Comparison of ENCODE assay signal across 13 mouse cellular contexts in genomic region chr7:49257234-49257906, GRCm38 (mm10).
DNase-seq lines count a peak whose midpoint lies in the region; ATAC-seq and TF ChIP-seq lines count a peak whose summit lies in the region.
"Had no signal": no experiment of that assay in that cellular context is flagged by ENCODE, and none has a peak within 500 bp of the region (broad histone marks: within the 10 kb centered on the region; RNA-seq: fewer than 3 reads in every experiment).

No protein-coding gene starts in this region.

- peak overlapping the region; percentile 86 for H3K27ac ChIP-seq in left cerebral cortex, adult 2 months
- peak overlapping the region; percentile 77 for H3K27ac ChIP-seq in heart, embryonic 15.5 days
- H3K27ac ChIP-seq: forebrain, embryonic 15.5 days; limb, embryonic 13.5 days had no signal

- DNase-seq in heart, adult 18-20 months: peak; percentile 31 to 41
- DNase-seq in heart, adult 8-10 months (ENCODE audit: low spot score): no peak
- no peak for DNase-seq in left cerebral cortex, adult 2 months (ENCODE audit: extremely low spot score in 1 of 2, low spot score in 2 of 2)
- no peak for DNase-seq in left cerebral cortex, adult 18-20 months (ENCODE audit: low spot score in 2 of 2)
- peak; percentile 37 for DNase-seq in ZHBTc4 (ENCODE audit: low read depth, low spot score)
- no peak for DNase-seq in left cerebral cortex, postnatal 10 days (ENCODE audit: extremely low spot score in 1 of 2, low spot score in 2 of 2)
- DNase-seq: gastrocnemius, postnatal 14 days; lung, embryonic 14.5 days; right cerebral cortex, postnatal 25 days had no signal

- H3K27me3 ChIP-seq in heart, embryonic 15.5 days: no peaks in the 10 kb centered on the region
- H3K27me3 ChIP-seq: forebrain, embryonic 15.5 days; limb, embryonic 13.5 days had no signal

- no peaks in the 10 kb centered on the region for H3K36me3 ChIP-seq in heart, embryonic 15.5 days
- H3K36me3 ChIP-seq: forebrain, embryonic 15.5 days; limb, embryonic 13.5 days had no signal

- 55% methylated on average over 13 of the region's 13 CpGs for WGBS in heart, embryonic 15.5 days

- H3K9me3 ChIP-seq in heart, embryonic 15.5 days (replicated peaks): no peaks in the 10 kb centered on the region
- H3K9me3 ChIP-seq: forebrain, embryonic 15.5 days; limb, embryonic 13.5 days had no signal

- H3K9ac ChIP-seq in heart, embryonic 15.5 days: no peak overlapping the region
- H3K9ac ChIP-seq: forebrain, embryonic 15.5 days; limb, embryonic 13.5 days; lung, embryonic 14.5 days had no signal

- TF ChIP-seq CTCF in left cerebral cortex, adult 2 months (IDR thresholded peaks at IDR 0.05): no peak

- intact Hi-C loops in left cerebral cortex, adult 2 months (cut with DNase I): loop anchor here (10.0 kb wide), 1 partner anchor 307 kb away; no protein-coding TSS in a partner anchor
- intact Hi-C loops in left cerebral cortex, postnatal 10 days (cut with DNase I): no loop called here

- no peak for ATAC-seq in heart, embryonic 15.5 days (replicated peaks; ENCODE audit: insufficient number of reproducible peaks, insufficient read depth, low FRiP score, low read depth)
- ATAC-seq: forebrain, embryonic 15.5 days; inflammation-experienced regulatory T-cells, adult 6 months had no signal

- no peak overlapping the region for H3K4me3 ChIP-seq in left cerebral cortex, adult 2 months
- no peak overlapping the region for H3K4me3 ChIP-seq in heart, embryonic 15.5 days
- H3K4me3 ChIP-seq: forebrain, embryonic 15.5 days; limb, embryonic 13.5 days had no signal

- H3K4me1 ChIP-seq in heart, embryonic 15.5 days (replicated peaks): peaks cover 53% of the 10 kb centered on the region

- no peak overlapping the region for H3K4me2 ChIP-seq in heart, embryonic 15.5 days
- H3K4me2 ChIP-seq: forebrain, embryonic 15.5 days; limb, embryonic 13.5 days; lung, embryonic 14.5 days had no signal

Comparison
In these comparisons a context has a peak if more than half of its experiments do, and no peak if none do; other contexts are left out.
1. DNase-seq: peak in heart, adult 18-20 months (2 of 2) and ZHBTc4 (single experiment); none in heart, adult 8-10 months (single experiment), left cerebral cortex, adult 2 months (0 of 2), left cerebral cortex, adult 18-20 months (0 of 2) and left cerebral cortex, postnatal 10 days (0 of 2).